13 mouse cellular contexts compared by ENCODE assay signal in genomic region chr9:121388273-121388931, GRCm38 (mm10).
A peak's percentile ranks its signal among the peaks of the same experiment; 100 is the strongest.
DNase-seq lines count a peak whose midpoint lies in the region; ATAC-seq lines count a peak whose summit lies in the region.
"Had no signal": no experiment of that assay in that cellular context is flagged by ENCODE, and none has a peak within 500 bp of the region (broad histone marks: within the 10 kb centered on the region; RNA-seq: fewer than 3 reads in every experiment).

No protein-coding gene starts in this region.

- no peaks in the 10 kb centered on the region for H3K9me3 ChIP-seq in embryonic facial prominence, embryonic 13.5 days
- H3K9me3 ChIP-seq in embryonic facial prominence, embryonic 10.5 days, result no peaks in the 10 kb centered on the region
- H3K9me3 ChIP-seq in hindbrain, embryonic 10.5 days, result 0 out of 2 replicates have a peak, but pooled peaks cover 2% of the 10 kb centered on the region
- no peaks in the 10 kb centered on the region for H3K9me3 ChIP-seq in hindbrain, embryonic 11.5 days (ENCODE audit: control insufficient read depth, low read length)
- H3K9me3 ChIP-seq in midbrain, embryonic 10.5 days (replicated peaks), result no peaks in the 10 kb centered on the region
- no peaks in the 10 kb centered on the region for H3K9me3 ChIP-seq in midbrain, embryonic 11.5 days (ENCODE audit: control insufficient read depth, low read length)
- H3K9me3 ChIP-seq in limb, embryonic 10.5 days (replicated peaks), result no peaks in the 10 kb centered on the region
- H3K9me3 ChIP-seq: limb, embryonic 13.5 days had no signal

- no peak overlapping the region for H3K4me2 ChIP-seq in embryonic facial prominence, embryonic 13.5 days
- no peak overlapping the region for H3K4me2 ChIP-seq in hindbrain, embryonic 11.5 days (replicated peaks; ENCODE audit: low read depth, low read length)
- H3K4me2 ChIP-seq in midbrain, embryonic 11.5 days, result no peak overlapping the region
- H3K4me2 ChIP-seq: limb, embryonic 13.5 days had no signal

- ATAC-seq in embryonic facial prominence, embryonic 13.5 days (ENCODE audit: insufficient number of reproducible peaks, insufficient read depth, low FRiP score, low TSS enrichment, low read depth), result no peak
- ATAC-seq in hindbrain, embryonic 11.5 days (ENCODE audit: low FRiP score), result no peak
- ATAC-seq in midbrain, embryonic 11.5 days (ENCODE audit: low FRiP score), result no peak
- ATAC-seq: Patski had no signal

- WGBS in embryonic facial prominence, embryonic 13.5 days, result 75% methylated on average over 13 of the region's 13 CpGs
- 70% methylated on average over 13 of the region's 13 CpGs for WGBS in embryonic facial prominence, embryonic 10.5 days
- 62% methylated on average over 13 of the region's 13 CpGs for WGBS in hindbrain, embryonic 10.5 days
- 69% methylated on average over 12 of the region's 13 CpGs for WGBS in hindbrain, embryonic 11.5 days
- WGBS in midbrain, embryonic 10.5 days, result 76% methylated on average over 13 of the region's 13 CpGs
- WGBS in midbrain, embryonic 11.5 days, result 74% methylated on average over 13 of the region's 13 CpGs
- 73% methylated on average over 13 of the region's 13 CpGs for WGBS in limb, embryonic 10.5 days

- H3K4me3 ChIP-seq in embryonic facial prominence, embryonic 13.5 days, result no peak overlapping the region
- H3K4me3 ChIP-seq in embryonic facial prominence, embryonic 10.5 days, result no peak overlapping the region
- no peak overlapping the region for H3K4me3 ChIP-seq in hindbrain, embryonic 10.5 days
- H3K4me3 ChIP-seq in hindbrain, embryonic 11.5 days (ENCODE audit: low read depth, low read length), result no peak overlapping the region
- no peak overlapping the region for H3K4me3 ChIP-seq in midbrain, embryonic 10.5 days
- no peak overlapping the region for H3K4me3 ChIP-seq in midbrain, embryonic 11.5 days (ENCODE audit: low read depth, low read length)
- no peak overlapping the region for H3K4me3 ChIP-seq in limb, embryonic 10.5 days
- H3K4me3 ChIP-seq: limb, embryonic 13.5 days; myocyte had no signal

- H3K27me3 ChIP-seq in embryonic facial prominence, embryonic 13.5 days, result no peaks in the 10 kb centered on the region
- no peaks in the 10 kb centered on the region for H3K27me3 ChIP-seq in embryonic facial prominence, embryonic 10.5 days (replicated peaks; ENCODE audit: low read depth, poor library complexity, severe bottlenecking)
- no peaks in the 10 kb centered on the region for H3K27me3 ChIP-seq in hindbrain, embryonic 10.5 days (ENCODE audit: insufficient read depth, poor library complexity, severe bottlenecking)
- no peaks in the 10 kb centered on the region for H3K27me3 ChIP-seq in hindbrain, embryonic 11.5 days (ENCODE audit: control insufficient read depth, insufficient read depth, low read length)
- H3K27me3 ChIP-seq in midbrain, embryonic 10.5 days (ENCODE audit: low read depth, poor library complexity, severe bottlenecking), result no peaks in the 10 kb centered on the region
- H3K27me3 ChIP-seq in midbrain, embryonic 11.5 days (ENCODE audit: control insufficient read depth, insufficient read depth, low read length), result no peaks in the 10 kb centered on the region
- H3K27me3 ChIP-seq in limb, embryonic 10.5 days (ENCODE audit: low read depth, poor library complexity, severe bottlenecking), result no peaks in the 10 kb centered on the region
- H3K27me3 ChIP-seq: limb, embryonic 13.5 days; Patski had no signal

- H3K27ac ChIP-seq in embryonic facial prominence, embryonic 13.5 days, result no peak overlapping the region
- no peak overlapping the region for H3K27ac ChIP-seq in embryonic facial prominence, embryonic 10.5 days (replicated peaks)
- peak overlapping the region; percentile 20; the same call in 1 of the 2 replicates for H3K27ac ChIP-seq in hindbrain, embryonic 10.5 days
- H3K27ac ChIP-seq in hindbrain, embryonic 11.5 days (ENCODE audit: low read depth, low read length), result no peak overlapping the region
- H3K27ac ChIP-seq in midbrain, embryonic 10.5 days (replicated peaks), result peak overlapping the region; percentile 35; the same call in 1 of the 2 replicates
- H3K27ac ChIP-seq in midbrain, embryonic 11.5 days (ENCODE audit: low read depth, low read length), result no peak overlapping the region
- 0 out of 2 replicates have a peak overlapping the region, but pooled peaks have one; percentile 36 for H3K27ac ChIP-seq in limb, embryonic 10.5 days
- H3K27ac ChIP-seq: limb, embryonic 13.5 days had no signal

- peaks cover 4% of the 10 kb centered on the region; the same call in 1 of the 2 replicates for H3K36me3 ChIP-seq in embryonic facial prominence, embryonic 13.5 days
- H3K36me3 ChIP-seq in embryonic facial prominence, embryonic 10.5 days (replicated peaks), result peaks cover 9% of the 10 kb centered on the region
- H3K36me3 ChIP-seq in hindbrain, embryonic 10.5 days, result peaks cover 26% of the 10 kb centered on the region
- no peaks in the 10 kb centered on the region for H3K36me3 ChIP-seq in hindbrain, embryonic 11.5 days (ENCODE audit: control insufficient read depth, insufficient read depth, low read length)
- H3K36me3 ChIP-seq in midbrain, embryonic 10.5 days, result peaks cover 26% of the 10 kb centered on the region
- 0 out of 2 replicates have a peak, but pooled peaks cover 3% of the 10 kb centered on the region for H3K36me3 ChIP-seq in midbrain, embryonic 11.5 days (ENCODE audit: control insufficient read depth, insufficient read depth, low read length)
- 0 out of 2 replicates have a peak, but pooled peaks cover 4% of the 10 kb centered on the region for H3K36me3 ChIP-seq in limb, embryonic 10.5 days

- peaks cover 25% of the 10 kb centered on the region for H3K4me1 ChIP-seq in embryonic facial prominence, embryonic 13.5 days
- H3K4me1 ChIP-seq in embryonic facial prominence, embryonic 10.5 days, result peaks cover 39% of the 10 kb centered on the region
- H3K4me1 ChIP-seq in hindbrain, embryonic 10.5 days (replicated peaks), result peaks cover 38% of the 10 kb centered on the region
- no peaks in the 10 kb centered on the region; the same call in 1 of the 2 replicates for H3K4me1 ChIP-seq in hindbrain, embryonic 11.5 days (replicated peaks; ENCODE audit: control insufficient read depth, insufficient read depth, low read length)
- peaks cover 32% of the 10 kb centered on the region for H3K4me1 ChIP-seq in midbrain, embryonic 10.5 days
- no peaks in the 10 kb centered on the region for H3K4me1 ChIP-seq in midbrain, embryonic 11.5 days (ENCODE audit: control insufficient read depth, insufficient read depth, low read length)
- peaks cover 19% of the 10 kb centered on the region; the same call in 1 of the 2 replicates for H3K4me1 ChIP-seq in limb, embryonic 10.5 days

- no peak for DNase-seq in embryonic facial prominence, embryonic 10.5 days (ENCODE audit: low spot score)
- DNase-seq in hindbrain, embryonic 10.5 days (ENCODE audit: low spot score), result no peak
- no peak for DNase-seq in hindbrain, embryonic 11.5 days (ENCODE audit: low spot score)
- no peak for DNase-seq in midbrain, embryonic 10.5 days (ENCODE audit: low spot score)
- no peak for DNase-seq in midbrain, embryonic 11.5 days (ENCODE audit: low spot score, missing footprints)
- DNase-seq in limb, embryonic 10.5 days (ENCODE audit: low spot score), result no peak
- DNase-seq in spleen, postnatal 14 days (ENCODE audit: low spot score in 2 of 2), result no peak
- DNase-seq: cerebellum, adult 9-11 months; kidney, postnatal 14 days had no signal

- 0 out of 2 replicates have a peak overlapping the region, but pooled peaks have one; percentile 32 for H3K9ac ChIP-seq in embryonic facial prominence, embryonic 13.5 days
- H3K9ac ChIP-seq in hindbrain, embryonic 11.5 days (ENCODE audit: low read depth, low read length), result no peak overlapping the region
- no peak overlapping the region for H3K9ac ChIP-seq in midbrain, embryonic 11.5 days (ENCODE audit: low read length)
- H3K9ac ChIP-seq: limb, embryonic 13.5 days had no signal

Comparison
In these comparisons a context has a peak if more than half of its experiments do, and no peak if none do; other contexts are left out.
1. H3K27ac ChIP-seq: peak in hindbrain, embryonic 10.5 days (single experiment), midbrain, embryonic 10.5 days (single experiment) and limb, embryonic 10.5 days (single experiment); none in embryonic facial prominence, embryonic 13.5 days (single experiment), embryonic facial prominence, embryonic 10.5 days (single experiment), hindbrain, embryonic 11.5 days (single experiment) and midbrain, embryonic 11.5 days (single experiment).